Mouse (Mus musculus) cerebellum, adult (tissue): ENCODE data around the gene Olfr772.
"Not testable (repeated sequence)": the region's sequence is repeated elsewhere in the genome, so short reads cannot be mapped to it uniquely, and the experiment has no call there.

Experiments
- ATAC-seq: cut with Nextera tagmentation; 2 replicates; pipeline ENCODE4 v1.9.2; 2017; ENCODE audit warnings: mild to moderate bottlenecking, moderate library complexity, mixed read lengths; ENCODE audit not compliant: insufficient number of reproducible peaks, low FRiP score, low TSS enrichment

Gene Olfr772

DNA sequence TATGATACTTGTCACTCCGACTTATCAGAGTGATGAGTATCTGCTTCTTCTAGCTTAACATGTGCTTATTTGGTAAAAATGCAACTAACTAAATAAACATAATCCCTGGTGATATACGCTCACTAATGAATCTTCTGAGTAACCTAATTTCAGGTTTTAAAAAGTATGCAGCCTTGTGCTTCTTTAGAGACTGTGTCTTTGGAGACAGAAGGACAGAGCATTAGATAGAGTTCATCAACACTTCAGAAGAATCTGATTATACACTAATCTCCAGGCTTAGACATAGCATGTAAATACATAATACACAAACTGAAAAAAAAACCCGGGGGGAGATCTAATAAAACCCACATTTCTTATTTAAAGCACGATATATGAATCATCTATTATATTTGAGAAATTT, at the start of gene Olfr772:
Gene Olfr772, minus strand, starts transcription at position 101 of the 400 bp plus-strand sequence.
- ATAC-seq, result not testable (repeated sequence)

DNA sequence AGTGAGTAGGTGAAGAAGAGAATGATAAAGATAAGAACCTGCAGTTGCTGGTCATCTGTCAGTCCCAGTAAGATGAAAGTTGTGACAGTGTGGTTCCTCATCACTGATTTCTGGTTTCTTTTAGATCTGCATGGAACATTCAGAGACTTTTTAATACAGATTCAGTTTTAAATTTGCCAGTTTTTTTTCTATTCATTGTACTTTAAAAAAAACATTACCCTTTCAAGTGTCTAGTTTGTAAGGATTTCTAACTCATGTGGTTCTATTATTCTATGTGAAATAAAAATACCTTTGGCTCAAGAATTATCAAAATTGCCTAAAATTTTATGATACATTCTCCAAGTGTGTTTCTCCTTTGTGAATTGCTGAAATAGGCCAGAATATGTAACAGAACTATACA, 9.6 kb upstream of the Olfr772 start, which contains the start of gene Olfr773:
Gene Olfr773, minus strand, starts transcription at position 101 of the 400 bp plus-strand sequence.
- not testable (repeated sequence) for ATAC-seq

DNA sequence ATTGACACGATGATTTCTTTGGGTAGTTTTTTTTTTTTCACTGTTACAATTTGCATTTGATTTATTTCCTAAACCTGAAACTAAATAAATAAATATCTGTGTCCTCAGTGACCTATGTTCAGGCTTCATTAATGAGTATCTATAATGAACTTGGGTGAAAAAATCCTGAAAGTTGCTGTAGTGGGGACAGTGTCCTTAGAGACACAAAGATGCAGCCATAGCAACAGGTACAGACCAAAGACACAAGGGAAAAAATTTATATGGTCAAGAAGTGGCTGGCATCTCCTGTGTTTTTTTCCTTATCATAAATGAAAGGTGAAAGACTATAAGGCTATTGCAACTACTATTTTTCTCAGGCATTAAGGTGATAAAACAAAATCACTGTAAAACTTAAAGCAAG, 13.1 kb downstream of the Olfr772 start, which contains the start of gene Olfr771:
Gene Olfr771, minus strand, starts transcription at position 101 of the 400 bp plus-strand sequence.
- no peak for ATAC-seq

DNA sequence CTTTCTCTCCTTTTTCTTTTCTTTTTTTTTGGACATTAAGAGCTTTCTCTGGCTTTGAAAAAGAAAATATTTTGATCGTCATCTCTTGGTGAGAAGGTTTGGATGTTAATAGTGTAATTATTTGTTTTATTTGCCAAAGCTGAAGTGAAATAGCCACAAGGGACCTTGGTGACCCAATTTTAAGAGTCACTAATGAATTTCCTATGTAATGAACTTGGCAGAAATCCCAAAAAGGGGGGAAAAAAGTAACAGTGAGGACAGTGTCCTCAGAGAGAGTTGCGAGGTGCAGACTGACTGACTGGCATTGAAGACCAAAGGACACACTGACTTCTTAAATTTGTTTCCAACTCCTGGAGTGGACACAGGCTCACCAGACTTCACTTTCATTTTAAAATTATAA, 38.8 kb downstream of the Olfr772 start, which contains the start of gene Olfr770:
Gene Olfr770, minus strand, starts transcription at position 101 of the 400 bp plus-strand sequence.
- ATAC-seq, result no peak
